Mouse (Mus musculus) bone marrow, adult 2 months (tissue): ENCODE results near the gene Tmem50a.

Experiments
- CTCF ChIP-seq: fragments of 200-500 bp; IDR thresholded peaks from 2 replicates; pipeline ENCODE4 v1.5.1; 2011; ENCODE audit warnings: low read length, control low read depth; ENCODE audit not compliant: control insufficient read depth, insufficient read depth
- POLR2A ChIP-seq: fragments of 200-500 bp; IDR thresholded peaks from 2 replicates; pipeline ENCODE4 v1.6.1; 2011; ENCODE audit warnings: low read depth, mild to moderate bottlenecking, control low read depth, low read length, borderline replicate concordance; ENCODE audit not compliant: control insufficient read depth

GRCm38 (mm10) chr4:134867213-134867612, 47.6 kb downstream of the Tmem50a start:
- TF ChIP-seq CTCF: no peak
- no peak for TF ChIP-seq POLR2A
